Mouse (Mus musculus) adrenal gland, adult 18-20 months (tissue): Measurements from ENCODE around the gene Galntl5. TPM values are rescaled to one million over a fixed set of nuclear protein-coding genes. Genes with fewer than 3 reads are reported as not detected.
A peak's percentile ranks its signal among the peaks of the same experiment; 100 is the strongest.
"Not testable (repeated sequence)": the region's sequence is repeated elsewhere in the genome, so short reads cannot be mapped to it uniquely, and the experiment has no call there.

ENCODE experiments used
- DNase-seq, 2 experiments: peaks; one replicate each; pipeline ENCODE4 v3.0.0; 2021 to 2022; ENCODE audit warnings: low spot score in 2 of 2
- total RNA-seq, 2 experiments: library from RNA; stranded (reverse); gene quantifications; 1 replicate in 1 of 2; 2 replicates in 1 of 2; pipeline ENCODE4 v1.2.3; 2021

Galntl5 gene
- total RNA-seq, 2 experiments from 2014 or later = not detected

- DNase-seq = peak in 1 of 2 experiments; percentile 4
Measured at GRCm38 (mm10) chr5:25190521-25190920, 9.3 kb downstream of the Galntl5 start.

- DNase-seq = no peak
Measured at GRCm38 (mm10) chr5:25211872-25212271, 30.6 kb downstream of the Galntl5 start.

GRCm38 (mm10) chr5:25213216-25213615, 32.0 kb downstream of the Galntl5 start:
- DNase-seq = not testable (repeated sequence)

GRCm38 (mm10) chr5:25215006-25215405, 33.7 kb downstream of the Galntl5 start:
- no peak for DNase-seq

- no peak for DNase-seq
Measured at GRCm38 (mm10) chr5:25221604-25222003, 40.3 kb downstream of the Galntl5 start, which contains the start of gene Galnt11. Gene Galnt11, plus strand, starts transcription at chr5:25221904.

GRCm38 (mm10) chr5:25222752-25223702, 41.8 kb downstream of the Galntl5 start, which contains the start of gene E130116L18Rik:
Gene E130116L18Rik, minus strand, starts transcription at chr5:25223153.
- DNase-seq = peak; percentile 90 to 94

GRCm38 (mm10) chr5:25224377-25224776, 43.1 kb downstream of the Galntl5 start:
- not testable (repeated sequence) for DNase-seq

GRCm38 (mm10) chr5:25243101-25243500, 61.8 kb downstream of the Galntl5 start:
- no peak for DNase-seq

- no peak for DNase-seq
Measured at GRCm38 (mm10) chr5:25245806-25246472, 64.7 kb downstream of the Galntl5 start.

GRCm38 (mm10) chr5:25246473-25246865, 65.2 kb downstream of the Galntl5 start:
- no peak for DNase-seq

- DNase-seq = no peak
Measured at GRCm38 (mm10) chr5:25247036-25247435, 65.8 kb downstream of the Galntl5 start.

GRCm38 (mm10) chr5:25252423-25252822, 71.2 kb downstream of the Galntl5 start:
- DNase-seq = no peak

GRCm38 (mm10) chr5:25252825-25253544, 71.7 kb downstream of the Galntl5 start:
- DNase-seq = no peak

GRCm38 (mm10) chr5:25254491-25254890, 73.2 kb downstream of the Galntl5 start:
- no peak for DNase-seq

GRCm38 (mm10) chr5:25256686-25257085, 75.4 kb downstream of the Galntl5 start:
- no peak for DNase-seq

- no peak for DNase-seq
Measured at GRCm38 (mm10) chr5:25261452-25261851, 80.2 kb downstream of the Galntl5 start.

GRCm38 (mm10) chr5:25262266-25262665, 81.0 kb downstream of the Galntl5 start:
- no peak for DNase-seq

- DNase-seq = no peak
Measured at GRCm38 (mm10) chr5:25268258-25268888, 87.1 kb downstream of the Galntl5 start.
